Mouse (Mus musculus): ENCODE results near the gene Tmbim1.
"Not testable (repeated sequence)": the region's sequence is repeated elsewhere in the genome, so short reads cannot be mapped to it uniquely, and the experiment has no call there.

Gene Tmbim1

DNA sequence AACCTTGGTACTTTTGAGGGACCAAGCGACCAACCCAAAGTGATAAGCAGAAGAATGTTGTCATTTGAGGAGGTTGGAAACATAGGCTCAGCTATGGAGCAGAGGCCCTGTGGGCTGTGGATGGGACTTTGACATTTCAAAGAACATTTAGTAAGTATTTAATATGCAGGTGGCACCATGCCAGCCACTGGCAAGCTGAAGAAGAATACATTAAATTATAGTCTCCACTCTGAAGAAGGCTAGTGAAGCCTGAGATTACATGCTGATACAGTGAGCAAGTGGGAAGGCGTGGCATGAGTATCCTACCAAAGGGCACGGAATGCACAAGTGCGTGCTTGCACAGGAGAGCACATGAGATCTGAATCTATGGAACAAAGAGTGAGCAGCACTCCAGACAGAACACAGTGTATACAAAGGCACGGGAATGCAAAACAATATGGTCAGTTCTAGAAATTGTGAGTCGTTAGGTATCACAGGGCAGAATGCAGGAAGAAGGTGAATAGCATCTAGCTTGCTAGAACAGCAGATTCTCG lies 24.5 kb upstream of the Tmbim1 start:
- DNase-seq (ENCODE audit: extremely low spot score, low spot score), result no peak

DNA sequence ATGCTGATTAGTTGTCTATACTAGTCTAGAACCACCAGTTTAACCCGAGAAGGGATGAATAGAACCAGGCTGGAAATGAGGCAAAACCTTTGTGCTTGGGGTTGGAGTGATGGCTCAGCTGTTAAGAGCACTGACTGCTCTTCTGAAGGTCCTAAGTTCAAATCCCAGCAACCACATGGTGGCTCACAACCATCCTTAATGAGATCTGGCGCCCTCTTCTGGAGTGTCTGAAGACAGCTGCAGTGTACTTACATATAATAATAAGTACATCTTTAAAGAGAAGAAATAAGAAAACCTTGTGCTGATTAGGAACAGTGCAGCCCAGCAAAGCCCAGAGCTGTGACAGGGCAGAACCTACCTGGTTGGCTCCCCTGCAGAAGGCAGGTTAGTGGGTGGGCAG lies 21.5 kb upstream of the Tmbim1 start:
- not testable (repeated sequence) for DNase-seq (ENCODE audit: extremely low spot score, low spot score)

DNA sequence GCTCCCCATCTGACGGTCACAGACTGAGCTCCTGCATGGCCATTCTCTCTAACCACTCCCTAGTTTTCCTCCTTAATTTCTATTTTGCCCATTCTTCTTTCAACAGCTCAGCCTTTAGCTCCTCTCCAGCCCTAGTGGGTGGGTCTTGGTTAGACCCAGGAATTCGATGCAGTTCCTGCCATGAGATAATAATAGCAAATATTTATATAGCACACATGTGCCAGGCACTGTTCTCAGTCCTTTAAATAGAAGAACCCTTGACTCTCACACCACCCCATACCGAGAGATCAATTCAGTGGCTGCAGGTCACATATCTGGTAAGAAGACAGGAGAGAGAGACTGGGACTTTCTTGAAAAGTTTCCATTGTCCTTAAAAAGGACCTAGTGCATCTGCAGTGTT lies 16.0 kb upstream of the Tmbim1 start:
- no peak for DNase-seq (ENCODE audit: extremely low spot score, low spot score)

DNA sequence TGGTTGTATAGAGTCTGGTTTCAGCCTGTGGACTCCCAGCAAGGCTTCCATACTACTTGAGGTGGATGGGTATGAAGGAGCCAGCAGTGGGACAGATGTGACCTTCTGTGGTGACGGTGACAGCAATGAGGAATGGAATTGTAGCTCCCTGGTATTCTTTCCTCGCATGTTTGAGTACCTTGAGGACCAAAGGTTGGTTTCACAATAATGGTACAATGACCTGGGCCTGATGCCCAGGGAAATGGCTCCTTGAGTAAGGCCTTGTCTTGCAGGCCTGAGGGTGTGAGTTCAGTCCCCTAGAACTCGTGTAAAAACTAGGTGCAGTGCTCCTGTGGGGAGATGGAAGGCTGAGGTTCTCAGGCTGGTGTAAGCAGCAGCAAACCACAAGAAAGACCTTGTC lies 13.3 kb upstream of the Tmbim1 start:
- no peak for DNase-seq (ENCODE audit: extremely low spot score, low spot score)

GRCm38 (mm10) chr1:74316114-74316827 lies 10.8 kb upstream of the Tmbim1 start:
- DNase-seq (ENCODE audit: extremely low spot score, low spot score), result no peak

DNA sequence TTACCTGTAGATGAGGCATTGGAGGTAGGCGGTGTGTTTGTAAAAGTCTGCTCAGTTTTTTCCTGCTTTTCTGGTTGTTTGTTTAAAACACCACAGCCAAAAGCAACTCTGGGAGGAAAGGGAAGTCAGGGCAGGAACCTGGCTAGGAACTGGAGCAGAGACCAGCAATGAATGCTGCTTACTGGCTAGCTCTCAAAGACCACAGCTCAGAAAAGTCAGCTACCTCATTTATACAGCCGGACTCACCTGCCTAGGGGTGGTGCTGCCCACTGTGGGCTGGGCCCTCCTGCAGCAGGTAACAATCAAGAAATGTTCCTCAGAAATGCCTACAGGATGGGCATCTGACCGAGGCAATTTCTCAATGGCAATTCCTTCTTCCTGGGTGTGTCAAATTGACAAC lies 9.4 kb upstream of the Tmbim1 start:
- DNase-seq (ENCODE audit: extremely low spot score, low spot score), result no peak

- DNase-seq (ENCODE audit: extremely low spot score, low spot score), result peak; percentile 26
Observed at GRCm38 (mm10) chr1:74313049-74313692, 7.7 kb upstream of the Tmbim1 start.

GRCm38 (mm10) chr1:74309767-74310166 lies 4.3 kb upstream of the Tmbim1 start:
- no peak for DNase-seq (ENCODE audit: extremely low spot score, low spot score)

GRCm38 (mm10) chr1:74308001-74308964 lies 2.9 kb upstream of the Tmbim1 start:
- no peak for DNase-seq (ENCODE audit: extremely low spot score, low spot score)

DNA sequence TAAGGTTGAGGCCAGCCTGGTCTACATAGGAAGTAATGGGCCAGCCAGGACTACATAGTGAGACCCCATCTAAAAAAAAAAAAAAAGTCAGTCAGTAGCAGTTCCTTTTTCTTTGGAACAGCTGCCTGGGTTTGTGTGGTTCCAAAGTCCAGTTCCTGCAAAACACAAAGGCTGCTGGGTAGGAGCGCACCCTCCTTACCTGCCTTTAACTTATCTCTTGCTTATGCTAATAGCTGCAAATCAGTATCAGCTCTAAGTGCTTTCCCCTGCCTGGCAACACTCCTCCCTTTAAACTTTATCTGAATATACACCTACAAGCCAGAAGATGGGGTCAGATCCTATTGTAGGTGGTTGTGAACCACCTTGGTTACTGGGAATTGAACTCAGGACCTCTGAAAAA lies 1.7 kb upstream of the Tmbim1 start:
- DNase-seq (ENCODE audit: extremely low spot score, low spot score), result no peak

DNA sequence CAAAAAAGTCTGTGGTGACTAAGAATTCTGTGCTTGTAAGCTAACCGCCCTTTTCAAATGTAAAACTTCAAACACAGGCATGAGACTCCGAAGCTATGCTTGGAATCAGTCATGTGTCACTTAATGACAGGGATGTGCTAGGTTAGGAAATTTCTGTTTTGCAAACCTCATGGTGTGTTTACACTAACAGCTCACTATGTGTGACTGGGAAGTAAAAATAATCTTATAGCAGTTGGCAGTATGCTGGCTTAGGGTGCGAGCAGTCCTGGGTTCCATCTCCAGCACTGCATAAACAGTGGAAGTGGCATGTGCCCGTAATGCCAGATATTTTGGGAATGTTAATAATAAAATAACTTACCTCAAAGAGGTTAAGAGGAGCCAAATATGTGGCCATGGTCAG lies 476 bp downstream of the Tmbim1 start:
- DNase-seq (ENCODE audit: extremely low spot score, low spot score), result no peak

DNA sequence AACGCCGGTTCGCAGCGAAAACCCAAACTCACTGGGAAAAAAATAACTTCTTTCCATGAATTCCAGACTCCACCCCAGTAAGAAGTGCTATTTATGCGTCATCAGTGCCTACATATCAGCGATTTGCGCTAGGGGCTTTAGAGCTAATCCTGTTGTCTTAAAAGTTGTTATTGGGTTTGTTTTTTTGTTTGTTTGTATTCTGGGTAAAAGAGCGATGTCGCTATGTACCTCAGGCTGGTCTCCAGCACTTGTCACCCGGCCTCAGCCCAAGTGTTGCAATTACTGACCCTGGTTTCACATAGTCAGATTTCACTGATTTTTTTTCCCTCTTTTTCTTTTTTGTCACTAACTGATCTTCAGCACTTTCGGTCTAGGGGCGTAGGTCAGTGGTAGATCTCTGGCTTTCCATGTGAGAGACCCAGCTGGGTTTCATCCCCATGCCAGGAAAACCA lies 1.1 kb downstream of the Tmbim1 start:
- DNase-seq (ENCODE audit: extremely low spot score, low spot score), result no peak

DNA sequence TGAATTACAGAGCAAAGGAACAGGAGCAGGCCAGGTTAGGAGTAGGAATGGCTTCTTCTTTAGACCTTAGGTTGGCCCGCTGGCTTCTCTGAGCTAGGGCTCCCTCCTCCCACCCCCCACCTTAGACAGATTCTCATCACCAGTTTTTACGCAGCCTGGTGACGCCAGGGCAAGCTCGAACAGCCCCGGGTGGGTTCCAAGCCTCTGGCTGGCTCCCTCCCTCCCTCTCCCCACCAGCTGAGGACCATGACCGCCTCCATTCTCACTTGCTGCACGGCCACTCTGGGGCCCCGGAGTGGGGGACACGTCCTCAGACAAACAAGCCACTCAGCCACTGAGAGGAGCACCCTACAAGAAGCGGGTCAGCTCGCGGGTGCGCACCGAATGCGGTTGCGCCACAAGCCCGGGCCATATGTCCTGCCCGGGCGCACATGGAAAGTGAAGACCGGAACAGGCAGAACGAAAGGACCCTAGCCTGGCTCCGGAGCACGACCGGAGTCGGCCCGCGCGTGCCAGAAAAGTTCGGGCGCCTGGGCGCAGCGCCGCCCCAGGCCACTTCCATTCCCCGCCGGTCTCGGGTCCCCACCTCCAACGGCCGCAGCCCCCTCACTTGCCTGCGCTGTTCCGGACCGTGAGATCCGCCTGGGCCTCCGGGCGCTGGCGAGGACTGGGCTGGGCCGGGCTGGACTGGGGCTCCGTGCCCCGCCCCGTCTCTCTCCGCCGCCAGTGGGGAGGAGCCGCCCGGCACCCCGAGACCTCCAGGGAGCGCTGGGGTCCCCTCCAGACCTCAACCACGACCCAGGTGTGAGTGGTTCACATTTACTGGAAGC lies 1.7 kb downstream of the Tmbim1 start:
- DNase-seq (ENCODE audit: extremely low spot score, low spot score), result peak; percentile 74

- no peak for DNase-seq (ENCODE audit: extremely low spot score, low spot score)
Observed at GRCm38 (mm10) chr1:74302835-74303234, 2.6 kb downstream of the Tmbim1 start.

- DNase-seq (ENCODE audit: extremely low spot score, low spot score), result no peak
Observed at GRCm38 (mm10) chr1:74302229-74302628, 3.2 kb downstream of the Tmbim1 start.

DNA sequence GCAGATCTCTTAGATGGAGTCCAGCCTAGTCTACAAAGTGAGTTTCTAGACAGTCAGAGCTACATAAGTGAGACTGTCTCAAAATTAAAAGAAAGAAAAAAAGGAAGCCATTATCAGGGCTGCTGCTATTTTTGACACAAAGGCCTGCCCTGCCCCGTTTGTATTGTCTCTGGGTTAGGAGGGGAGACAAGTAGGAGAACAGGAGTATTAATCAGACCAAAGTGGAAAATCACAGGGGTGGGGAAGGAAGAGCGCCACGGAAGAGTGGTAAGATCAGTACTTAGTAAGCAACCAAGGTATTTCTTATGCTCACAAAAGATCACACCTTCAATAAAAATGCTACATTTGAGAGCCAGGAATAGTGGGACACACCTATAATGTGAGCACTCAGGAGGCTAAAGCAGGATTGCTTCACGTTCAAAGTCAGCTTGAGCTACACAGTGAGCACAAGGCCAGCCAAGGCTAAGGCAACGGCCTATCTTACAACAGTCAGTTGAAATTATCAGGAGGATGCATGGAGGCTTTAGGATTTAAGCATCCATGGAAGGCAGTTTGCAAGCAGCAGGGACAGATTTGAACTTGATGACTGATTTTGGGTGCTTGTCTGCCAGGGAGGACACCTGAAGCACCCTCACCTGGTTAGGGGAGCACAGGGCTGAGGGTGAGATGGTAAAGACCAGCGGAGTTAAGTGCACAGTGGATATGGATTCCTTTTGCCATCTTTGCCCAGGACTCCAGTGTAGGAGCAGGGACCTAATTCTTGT lies 4.9 kb downstream of the Tmbim1 start:
- no peak for DNase-seq (ENCODE audit: extremely low spot score, low spot score)

DNA sequence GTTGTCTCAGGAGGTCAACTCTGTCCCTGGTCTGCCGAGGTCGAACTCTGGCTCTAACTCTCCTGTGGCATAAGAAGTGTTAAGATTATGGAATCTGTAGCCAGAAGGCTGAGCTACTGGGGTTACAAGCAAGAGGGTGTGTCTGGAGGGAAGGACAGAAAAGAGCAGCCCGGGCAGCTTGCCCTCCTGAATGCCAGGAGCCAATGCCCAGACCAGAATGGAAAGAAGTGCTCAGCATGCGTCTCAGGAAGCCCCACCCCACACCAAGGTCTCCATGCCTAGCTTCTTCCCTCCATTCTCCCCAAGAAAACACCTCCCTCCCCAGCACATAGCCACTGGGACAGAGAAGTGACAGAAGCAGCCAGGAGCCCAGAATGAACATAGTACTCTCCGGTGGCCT lies 6.4 kb downstream of the Tmbim1 start:
- no peak for DNase-seq (ENCODE audit: extremely low spot score, low spot score)

- DNase-seq (ENCODE audit: extremely low spot score, low spot score), result no peak
Observed at GRCm38 (mm10) chr1:74298157-74298750, 7.2 kb downstream of the Tmbim1 start.

DNA sequence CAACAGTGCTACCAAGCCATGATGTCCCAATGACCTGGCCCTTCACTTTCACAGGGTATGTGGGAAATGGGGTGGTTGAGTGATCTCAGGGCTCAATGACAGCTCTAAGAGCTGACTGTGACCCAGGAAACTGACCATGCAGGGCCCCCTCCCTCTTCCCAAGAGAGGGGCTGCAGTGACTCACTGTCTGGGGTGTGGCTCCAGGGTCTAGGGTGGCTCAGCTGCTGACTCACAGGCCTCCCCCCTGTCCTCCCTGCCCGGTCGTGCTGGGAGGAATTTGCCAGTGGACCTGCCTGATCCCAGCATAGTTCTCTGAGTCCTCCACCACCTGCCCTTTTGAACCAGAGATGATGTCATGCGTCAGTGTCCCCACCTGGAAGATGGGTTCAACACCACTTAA lies 8.2 kb downstream of the Tmbim1 start:
- DNase-seq (ENCODE audit: extremely low spot score, low spot score), result no peak

- no peak for DNase-seq (ENCODE audit: extremely low spot score, low spot score)
Observed at GRCm38 (mm10) chr1:74296477-74296876, 8.9 kb downstream of the Tmbim1 start.

Measured in neural tube, embryonic 10.5 days (tissue).